Mouse (Mus musculus) midbrain, embryonic 15.5 days (tissue): ENCODE measurements around the gene Tmem258. TPM values are rescaled to one million over a fixed set of nuclear protein-coding genes. Genes with fewer than 3 reads are reported as not detected.

ENCODE experiments used
- ATAC-seq: fragments of 200-750 bp; cut with Nextera tagmentation; replicated peaks from 2 replicates; pipeline ENCODE4 v1.8.0; 2017; ENCODE audit warnings: moderate TSS enrichment
- H3K27ac ChIP-seq: fragments of 300-500 bp; sonication (generic); 2 replicates; pipeline ENCODE4 v1.5.1; 2015; ENCODE audit warnings: mild to moderate bottlenecking, inconsistent platforms
- H3K27me3 ChIP-seq: fragments of 300-500 bp; sonication (generic); replicated peaks from 2 replicates; pipeline ENCODE4 v1.6.1; 2015; ENCODE audit warnings: inconsistent platforms
- H3K36me3 ChIP-seq: fragments of 300-500 bp; sonication (generic); replicated peaks from 2 replicates; pipeline ENCODE4 v1.6.1; 2015; ENCODE audit warnings: inconsistent platforms
- H3K4me1 ChIP-seq: fragments of 300-500 bp; sonication (generic); 2 replicates; pipeline ENCODE4 v1.6.1; 2015; ENCODE audit warnings: inconsistent platforms
- H3K4me2 ChIP-seq: fragments of 300-500 bp; sonication (generic); 2 replicates; pipeline ENCODE4 v1.6.1; 2015; ENCODE audit warnings: inconsistent platforms, mild to moderate bottlenecking, moderate library complexity
- H3K4me3 ChIP-seq: fragments of 300-500 bp; sonication (generic); 2 replicates; pipeline ENCODE4 v1.5.1; 2015; ENCODE audit warnings: mild to moderate bottlenecking, inconsistent platforms
- H3K9ac ChIP-seq: fragments of 300-500 bp; sonication (generic); 2 replicates; pipeline ENCODE4 v1.6.1; 2015; ENCODE audit warnings: mild to moderate bottlenecking, inconsistent platforms
- H3K9me3 ChIP-seq: fragments of 300-500 bp; sonication (generic); 2 replicates; pipeline ENCODE4 v1.6.1; 2016; ENCODE audit warnings: inconsistent platforms
- whole genome bisulfite sequencing: fragments of 180-500 bp; shearing (Covaris S2); methylation state at CpG from one replicate; pipeline ENCODE4 v1.1.7; 2015; ENCODE audit warnings: mixed read lengths; 5-methylcytosine and 5-hydroxymethylcytosine counted together
- polyA plus RNA-seq: library from polyadenylated mRNA; unstranded; fragments of >200 nt; fragmentation: Nextera tagmentation; extraction: Ambion mirVana; gene quantifications from 2 replicates; pipeline ENCODE4 v1.2.1, GENCODE M21; 2015

Tmem258 gene
- polyA plus RNA-seq, 1 experiment from 2014 or later = 324 TPM

- no peak for ATAC-seq
- peaks cover 48% of the 10 kb centered on the region for H3K36me3 ChIP-seq
- 67% methylated on average over 10 of the region's 10 CpGs for WGBS
These were observed 15.5 kb upstream of the Tmem258 start for GRCm38 (mm10) chr19:10188281-10188811.

GRCm38 (mm10) chr19:10189022-10189421 lies 14.8 kb upstream of the Tmem258 start:
- H3K27me3 ChIP-seq = no peaks in the 10 kb centered on the region
- ATAC-seq = no peak
- no peak overlapping the region for H3K4me2 ChIP-seq
- no peak overlapping the region for H3K9ac ChIP-seq
- H3K4me3 ChIP-seq = no peak overlapping the region
- no peaks in the 10 kb centered on the region for H3K9me3 ChIP-seq
- H3K36me3 ChIP-seq = peaks cover 54% of the 10 kb centered on the region
- peak overlapping the region; percentile 50; the same call in 1 of the 2 replicates for H3K27ac ChIP-seq
- WGBS = 96% methylated on average over 6 of the region's 6 CpGs
- H3K4me1 ChIP-seq = peaks cover 29% of the 10 kb centered on the region

More at GRCm38 (mm10) chr19:10188281-10188811, 15.5 kb upstream of the Tmem258 start:
- Histone ChIP-seq H3K27ac (peak overlapping the region; percentile 50; the same call in 1 of the 2 replicates), H3K27me3 (no peaks in the 10 kb centered on the region), H3K4me3 (no peak overlapping the region), H3K9me3 (no peaks in the 10 kb centered on the region), H3K4me2 (no peak overlapping the region), H3K9ac (no peak overlapping the region), H3K4me1 (peaks cover 29% of the 10 kb centered on the region)

- WGBS = 92% methylated on average over 8 of the region's 8 CpGs
- Histone ChIP-seq H3K9ac (no peak overlapping the region), H3K9me3 (no peaks in the 10 kb centered on the region), H3K4me1 (peaks cover 19% of the 10 kb centered on the region), H3K27ac (no peak overlapping the region), H3K36me3 (peaks cover 63% of the 10 kb centered on the region), H3K27me3 (no peaks in the 10 kb centered on the region), H3K4me2 (no peak overlapping the region), H3K4me3 (no peak overlapping the region)
- no peak for ATAC-seq
These were observed 13.9 kb upstream of the Tmem258 start for GRCm38 (mm10) chr19:10189940-10190339.

GRCm38 (mm10) chr19:10190796-10191195 lies 13.0 kb upstream of the Tmem258 start:
- Histone ChIP-seq H3K4me3 (no peak overlapping the region), H3K27me3 (no peaks in the 10 kb centered on the region), H3K4me1 (peaks cover 11% of the 10 kb centered on the region), H3K27ac (no peak overlapping the region), H3K9ac (no peak overlapping the region), H3K9me3 (no peaks in the 10 kb centered on the region), H3K4me2 (no peak overlapping the region), H3K36me3 (peaks cover 64% of the 10 kb centered on the region)
- no peak for ATAC-seq
- 47% methylated on average over 2 of the region's 2 CpGs for WGBS

GRCm38 (mm10) chr19:10191326-10191725 lies 12.5 kb upstream of the Tmem258 start:
- Histone ChIP-seq H3K4me1 (peaks cover 6% of the 10 kb centered on the region), H3K4me2 (no peak overlapping the region), H3K9me3 (no peaks in the 10 kb centered on the region), H3K27me3 (no peaks in the 10 kb centered on the region), H3K9ac (no peak overlapping the region), H3K4me3 (no peak overlapping the region), H3K36me3 (peaks cover 58% of the 10 kb centered on the region), H3K27ac (no peak overlapping the region)
- no peak for ATAC-seq
- WGBS = 83% methylated on average over 7 of the region's 7 CpGs

GRCm38 (mm10) chr19:10194337-10194736 lies 9.5 kb upstream of the Tmem258 start:
- 88% methylated on average over 11 of the region's 11 CpGs for WGBS
- Histone ChIP-seq H3K27ac (no peak overlapping the region), H3K4me1 (0 out of 2 replicates have a peak, but pooled peaks cover 2% of the 10 kb centered on the region), H3K9me3 (no peaks in the 10 kb centered on the region), H3K36me3 (peaks cover 48% of the 10 kb centered on the region), H3K27me3 (no peaks in the 10 kb centered on the region), H3K9ac (no peak overlapping the region), H3K4me2 (no peak overlapping the region), H3K4me3 (no peak overlapping the region)
- no peak for ATAC-seq

- H3K36me3 ChIP-seq = peaks cover 49% of the 10 kb centered on the region
- H3K4me2 ChIP-seq = no peak overlapping the region
- WGBS = 80% methylated on average over 5 of the region's 5 CpGs
- H3K9ac ChIP-seq = no peak overlapping the region
- no peak for ATAC-seq
- H3K27ac ChIP-seq = no peak overlapping the region
- no peaks in the 10 kb centered on the region for H3K9me3 ChIP-seq
- no peak overlapping the region for H3K4me3 ChIP-seq
- 0 out of 2 replicates have a peak, but pooled peaks cover 2% of the 10 kb centered on the region for H3K4me1 ChIP-seq
- no peaks in the 10 kb centered on the region for H3K27me3 ChIP-seq
These were observed 8.6 kb upstream of the Tmem258 start for GRCm38 (mm10) chr19:10195252-10195651.

GRCm38 (mm10) chr19:10197130-10197529 lies 6.7 kb upstream of the Tmem258 start:
- Histone ChIP-seq H3K4me2 (no peak overlapping the region), H3K4me1 (0 out of 2 replicates have a peak, but pooled peaks cover 2% of the 10 kb centered on the region), H3K9me3 (no peaks in the 10 kb centered on the region), H3K36me3 (peaks cover 45% of the 10 kb centered on the region), H3K4me3 (no peak overlapping the region), H3K9ac (no peak overlapping the region), H3K27me3 (no peaks in the 10 kb centered on the region), H3K27ac (no peak overlapping the region)
- no peak for ATAC-seq
- WGBS = 89% methylated on average over 4 of the region's 4 CpGs

GRCm38 (mm10) chr19:10198286-10198685 lies 5.5 kb upstream of the Tmem258 start:
- no peak overlapping the region for H3K27ac ChIP-seq
- no peak overlapping the region for H3K4me3 ChIP-seq
- no peak for ATAC-seq
- H3K4me1 ChIP-seq = peaks cover 10% of the 10 kb centered on the region
- no peaks in the 10 kb centered on the region for H3K27me3 ChIP-seq
- peaks cover 37% of the 10 kb centered on the region for H3K36me3 ChIP-seq
- H3K9ac ChIP-seq = no peak overlapping the region
- no peaks in the 10 kb centered on the region for H3K9me3 ChIP-seq
- WGBS = 89% methylated on average over 2 of the region's 2 CpGs
- H3K4me2 ChIP-seq = no peak overlapping the region

GRCm38 (mm10) chr19:10198723-10199122 lies 5.1 kb upstream of the Tmem258 start:
- Histone ChIP-seq H3K9ac (no peak overlapping the region), H3K9me3 (no peaks in the 10 kb centered on the region), H3K4me2 (no peak overlapping the region), H3K36me3 (peaks cover 32% of the 10 kb centered on the region), H3K4me3 (no peak overlapping the region), H3K4me1 (peaks cover 11% of the 10 kb centered on the region), H3K27me3 (no peaks in the 10 kb centered on the region), H3K27ac (no peak overlapping the region)
- no peak for ATAC-seq
- WGBS = 26% methylated on average over 3 of the region's 3 CpGs

- peak overlapping the region; percentile 71 for H3K4me3 ChIP-seq
- H3K27me3 ChIP-seq = no peaks in the 10 kb centered on the region
- 3% methylated on average over 23 of the region's 23 CpGs for WGBS
- H3K9me3 ChIP-seq = no peaks in the 10 kb centered on the region
- ATAC-seq = no peak
- peaks cover 21% of the 10 kb centered on the region for H3K4me1 ChIP-seq
- H3K36me3 ChIP-seq = peaks cover 28% of the 10 kb centered on the region; the same call in 1 of the 2 replicates
- H3K9ac ChIP-seq = peak overlapping the region; percentile 80
- H3K27ac ChIP-seq = peak overlapping the region; percentile 88
- peak overlapping the region; percentile 69 for H3K4me2 ChIP-seq
These were observed 517 bp upstream of the Tmem258 start for GRCm38 (mm10) chr19:10203146-10203847.

- Histone ChIP-seq H3K27ac (peak overlapping the region; percentile 88), H3K4me1 (peaks cover 19% of the 10 kb centered on the region), H3K27me3 (no peaks in the 10 kb centered on the region), H3K4me3 (peak overlapping the region; percentile 71), H3K4me2 (peak overlapping the region; percentile 69), H3K9me3 (no peaks in the 10 kb centered on the region), H3K9ac (peak overlapping the region; percentile 80), H3K36me3 (peaks cover 25% of the 10 kb centered on the region; the same call in 1 of the 2 replicates)
- WGBS = under 1% methylated on average over 5 of the region's 5 CpGs
- ATAC-seq = 0 out of 2 replicates have a peak, but pooled peaks have one; percentile 12
These were observed 795 bp downstream of the Tmem258 start for GRCm38 (mm10) chr19:10204616-10205001.
